Mouse (Mus musculus) CH12.LX (cell line): ENCODE results near the gene Rnf115. TPM values are rescaled to one million over a fixed set of nuclear protein-coding genes. Genes with fewer than 3 reads are reported as not detected.

Source experiments
- DNase-seq: peaks from one replicate; pipeline ENCODE4 v3.0.0-alpha.2; 2013; ENCODE audit errors: extremely low read depth
- H3K27ac ChIP-seq: 2 replicates; pipeline ENCODE4 v1.5.1; 2012; ENCODE audit warnings: low read depth, mild to moderate bottlenecking, control low read depth, moderate library complexity; ENCODE audit not compliant: insufficient read depth
- H3K27me3 ChIP-seq: replicated peaks from 2 replicates; pipeline ENCODE3; 2012; ENCODE audit warnings: inconsistent platforms
- H3K36me3 ChIP-seq, 2 experiments: replicated peaks in 1 of 2; 2 replicates each; pipeline versions ENCODE3 to v1.6.1; 2012; ENCODE audit warnings: inconsistent platforms in 1 of 2, low read length in 1 of 2, mild to moderate bottlenecking in 1 of 2, mixed read lengths in 1 of 2, moderate library complexity in 1 of 2; ENCODE audit not compliant: control insufficient read depth in 1 of 2, insufficient read depth in 1 of 2
- H3K4me1 ChIP-seq, 2 experiments: 2 replicates each; pipeline ENCODE4 v1.6.1; 2012; ENCODE audit warnings: inconsistent platforms in 1 of 2, moderate library complexity in 1 of 2; ENCODE audit not compliant: insufficient read depth in 2 of 2, control insufficient read depth in 1 of 2
- H3K4me2 ChIP-seq: 2 replicates; pipeline ENCODE4 v1.6.1; 2012; ENCODE audit warnings: low read depth, mild to moderate bottlenecking, control low read depth; ENCODE audit not compliant: poor library complexity, insufficient read depth, severe bottlenecking
- H3K4me3 ChIP-seq, 3 experiments: fragments of 150-350 bp in 1 of 3; sonication (generic) in 1 of 3; replicated peaks in 1 of 3; 2 replicates each; pipeline versions ENCODE3 to v1.5.1; 2011 to 2012; ENCODE audit warnings: low read depth in 2 of 3, low read length in 2 of 3, mild to moderate bottlenecking in 2 of 3, moderate library complexity in 2 of 3, control low read depth in 1 of 3, improper control_type of control experiment in 1 of 3, inconsistent platforms in 1 of 3, mixed read lengths in 1 of 3; ENCODE audit not compliant: poor library complexity in 1 of 3
- H3K79me2 ChIP-seq: replicated peaks from 2 replicates; pipeline ENCODE4 v1.6.1; 2012; ENCODE audit warnings: mild to moderate bottlenecking, moderate library complexity; ENCODE audit not compliant: control insufficient read depth, poor library complexity, insufficient read depth, severe bottlenecking; ENCODE audit errors: extremely low read depth
- H3K9ac ChIP-seq: 2 replicates; pipeline ENCODE4 v1.6.1; 2012; ENCODE audit warnings: low read depth, mild to moderate bottlenecking, control low read depth, moderate library complexity; ENCODE audit not compliant: insufficient read depth
- H3K9me3 ChIP-seq: replicated peaks from 2 replicates; pipeline ENCODE3; 2012; ENCODE audit warnings: low read length, inconsistent platforms, mixed read lengths
- BHLHE40 ChIP-seq: IDR thresholded peaks from 2 replicates; pipeline ENCODE4 v1.6.1; 2011; ENCODE audit warnings: mild to moderate bottlenecking, low read depth, low read length, improper control_type of control experiment
- CHD1 ChIP-seq: IDR thresholded peaks from 2 replicates; pipeline ENCODE4 v1.6.1; 2012; ENCODE audit warnings: low read depth, low read length, improper control_type of control experiment, inconsistent platforms
- ELF1 ChIP-seq: IDR thresholded peaks from 2 replicates; pipeline ENCODE4 v1.6.1; 2014; ENCODE audit warnings: low read depth, mild to moderate bottlenecking, inconsistent platforms, low read length, improper control_type of control experiment
- ETS1 ChIP-seq: conservative IDR thresholded peaks from 2 replicates; pipeline ENCODE4 v1.6.1; 2012; ENCODE audit warnings: low read depth, mild to moderate bottlenecking, inconsistent platforms, low read length, improper control_type of control experiment, moderate library complexity
- HCFC1 ChIP-seq: IDR thresholded peaks from 2 replicates; pipeline ENCODE4 v1.6.1; 2012; ENCODE audit warnings: low read depth, mild to moderate bottlenecking, inconsistent platforms, low read length, improper control_type of control experiment
- IRF4 ChIP-seq: IDR thresholded peaks from 2 replicates; pipeline ENCODE4 v1.6.1; 2014; ENCODE audit warnings: low read depth, mild to moderate bottlenecking, inconsistent platforms, low read length, improper control_type of control experiment
- KAT2A ChIP-seq: IDR thresholded peaks from 2 replicates; pipeline ENCODE4 v1.6.1; 2012; ENCODE audit warnings: low read length, improper control_type of control experiment, inconsistent platforms; ENCODE audit not compliant: insufficient replicate concordance
- MYC ChIP-seq: IDR thresholded peaks from 2 replicates; pipeline ENCODE4 v1.6.1; 2011; ENCODE audit warnings: low read depth, mild to moderate bottlenecking, improper control_type of control experiment, low read length
- NELFE ChIP-seq: IDR thresholded peaks from 2 replicates; pipeline ENCODE4 v1.6.1; 2011; ENCODE audit warnings: low read depth, low read length, improper control_type of control experiment
- NRF1 ChIP-seq: IDR thresholded peaks from 2 replicates; pipeline ENCODE4 v1.6.1; 2014; ENCODE audit warnings: low read depth, mild to moderate bottlenecking, inconsistent platforms, low read length, improper control_type of control experiment, moderate library complexity
- POLR2AphosphoS2 ChIP-seq: IDR thresholded peaks from 2 replicates; pipeline ENCODE4 v1.6.1; 2011; ENCODE audit warnings: low read depth, low read length, improper control_type of control experiment
- RCOR1 ChIP-seq: conservative IDR thresholded peaks from 2 replicates; pipeline ENCODE4 v1.6.1; 2012; ENCODE audit warnings: low read depth, mild to moderate bottlenecking, inconsistent platforms, low read length, improper control_type of control experiment
- TBP ChIP-seq: conservative IDR thresholded peaks from 2 replicates; pipeline ENCODE4 v1.6.1; 2011; ENCODE audit warnings: low read depth, low read length, improper control_type of control experiment
- UBTF ChIP-seq: IDR thresholded peaks from 2 replicates; pipeline ENCODE4 v1.6.1; 2012; ENCODE audit warnings: low read depth, mild to moderate bottlenecking, inconsistent platforms, low read length, improper control_type of control experiment, moderate library complexity
- USF2 ChIP-seq: conservative IDR thresholded peaks from 2 replicates; pipeline ENCODE4 v1.6.1; 2011; ENCODE audit warnings: low read depth, low read length, improper control_type of control experiment
- ZMIZ1 ChIP-seq: IDR thresholded peaks from 2 replicates; pipeline ENCODE4 v1.6.1; 2012; ENCODE audit warnings: low read depth, mild to moderate bottlenecking, inconsistent platforms, low read length, improper control_type of control experiment
- dilution Hi-C: fragments of 300-500 bp; cut with MboI; formaldehyde crosslinking; loops from 2 replicates; pipeline ENCODE4 v1.14.3; 2020; ENCODE audit warnings: low sequenced_read_pairs; ENCODE audit not compliant: extremely low pct_unique_long_range_greater_than_20kb, extremely low pct_ligation_motif_present
- in situ Hi-C: fragments of 300-500 bp; cut with MboI; formaldehyde crosslinking; loops from 3 replicates; pipeline ENCODE4 v1.14.3; 2019; ENCODE audit warnings: low sequenced_read_pairs, low pct_ligation_motif_present, low pct_unique_long_range_greater_than_20kb, mixed read lengths
- polyA plus RNA-seq: library from polyadenylated mRNA; unstranded; fragments of >175 nt; gene quantifications from 2 replicates; pipeline ENCODE4 v1.2.1, GENCODE M21; 2012; ENCODE audit warnings: low read depth; ENCODE audit not compliant: insufficient read length
- total RNA-seq, 2 experiments: library from RNA; depleted of rRNA; stranded (reverse); fragments of 300-350 nt in 1 of 2; fragments of >200 nt in 1 of 2; gene quantifications; 2 replicates each; pipeline ENCODE4 v1.2.3; 2012 to 2014

Rnf115 gene
- total and polyA plus RNA-seq, 3 experiments: 25.8 to 79.3 (median 64.7) TPM

DNA sequence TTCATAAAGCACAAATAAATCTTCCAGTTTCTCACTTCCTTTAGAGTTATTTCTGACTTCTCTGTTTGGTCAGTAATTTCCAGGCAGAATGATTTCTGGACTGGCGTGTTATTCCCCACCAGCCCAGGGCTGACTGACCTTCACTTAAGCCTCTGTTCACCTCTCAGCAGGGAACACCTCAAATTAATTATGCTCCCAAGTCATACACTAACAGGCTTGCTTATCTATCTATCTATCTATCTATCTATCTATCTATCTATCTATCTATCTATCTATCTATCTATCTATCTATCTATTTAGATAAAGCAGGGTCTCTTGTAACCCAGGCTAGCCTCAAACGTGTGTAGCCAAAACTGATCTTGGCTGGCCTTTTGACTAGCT lies 18.8 kb upstream of the Rnf115 start:
- DNase-seq: no peak
- no peak overlapping the region for H3K4me3 ChIP-seq
- H3K27me3 ChIP-seq: no peaks in the 10 kb centered on the region
- dilution Hi-C loops (no loop called here), in situ Hi-C loops (loop anchor here (5.0 kb wide), 1 partner anchor 46 kb away; no protein-coding TSS in a partner anchor)
- H3K9ac ChIP-seq: no peak overlapping the region
- no peaks in the 10 kb centered on the region for H3K79me2 ChIP-seq
- H3K9me3 ChIP-seq: peaks cover 4% of the 10 kb centered on the region
- peaks cover 55 to 83% of the 10 kb centered on the region in 2 experiments for H3K36me3 ChIP-seq
- TF ChIP-seq BHLHE40: no peak
- no peak for TF ChIP-seq ETS1
- TF ChIP-seq KAT2A: no peak
- TF ChIP-seq ELF1: no peak
- no peak for TF ChIP-seq HCFC1
- no peak for TF ChIP-seq UBTF
- TF ChIP-seq USF2: no peak
- TF ChIP-seq POLR2AphosphoS2: no peak
- no peak for TF ChIP-seq NRF1
- TF ChIP-seq NELFE: no peak
- TF ChIP-seq IRF4: no peak
- TF ChIP-seq CHD1: no peak
- TF ChIP-seq MYC: no peak
- TF ChIP-seq ZMIZ1: no peak
- TF ChIP-seq RCOR1: no peak
- no peak for TF ChIP-seq TBP
- no peak overlapping the region for H3K4me2 ChIP-seq
- no peak overlapping the region for H3K27ac ChIP-seq
- peaks cover 3 to 8% of the 10 kb centered on the region in 2 experiments; a peak in 2 of 4 replicates for H3K4me1 ChIP-seq

DNA sequence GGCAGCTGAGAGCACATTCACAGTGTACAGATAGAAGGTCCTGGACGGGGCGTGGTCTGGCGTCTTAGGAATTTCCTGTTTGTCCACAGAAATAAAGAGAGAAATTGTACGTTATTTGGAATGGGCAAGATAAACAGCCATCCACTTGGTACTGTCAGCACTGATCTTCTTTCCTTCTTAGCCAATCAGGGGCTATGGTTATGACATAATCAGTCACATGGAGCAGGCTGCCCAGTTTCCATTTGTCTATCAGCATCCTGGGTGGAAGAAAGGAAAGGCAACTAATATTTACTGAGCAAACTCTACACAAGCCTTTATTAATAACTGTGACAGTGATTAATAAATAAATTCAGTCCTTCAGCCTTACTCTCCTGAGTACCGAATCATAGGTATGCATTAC lies 13.2 kb upstream of the Rnf115 start:
- no peak for TF ChIP-seq POLR2AphosphoS2
- TF ChIP-seq UBTF: no peak
- TF ChIP-seq, all 38 proteins: peak for 0
- dilution Hi-C loops: no loop called here
- Histone ChIP-seq H3K4me1 (no peaks in the 10 kb centered on the region), H3K27ac (no peak overlapping the region), H3K36me3 (peaks cover 76 to 91% of the 10 kb centered on the region in 2 experiments), H3K9me3 (no peaks in the 10 kb centered on the region), H3K9ac (no peak overlapping the region), H3K4me3 (no peak overlapping the region), H3K4me2 (no peak overlapping the region), H3K27me3 (no peaks in the 10 kb centered on the region), H3K79me2 (no peaks in the 10 kb centered on the region)
- in situ Hi-C loops: no loop called here
- no peak for DNase-seq
